Mouse (Mus musculus): Measurements from ENCODE around the gene Urod.

The Urod gene

DNA sequence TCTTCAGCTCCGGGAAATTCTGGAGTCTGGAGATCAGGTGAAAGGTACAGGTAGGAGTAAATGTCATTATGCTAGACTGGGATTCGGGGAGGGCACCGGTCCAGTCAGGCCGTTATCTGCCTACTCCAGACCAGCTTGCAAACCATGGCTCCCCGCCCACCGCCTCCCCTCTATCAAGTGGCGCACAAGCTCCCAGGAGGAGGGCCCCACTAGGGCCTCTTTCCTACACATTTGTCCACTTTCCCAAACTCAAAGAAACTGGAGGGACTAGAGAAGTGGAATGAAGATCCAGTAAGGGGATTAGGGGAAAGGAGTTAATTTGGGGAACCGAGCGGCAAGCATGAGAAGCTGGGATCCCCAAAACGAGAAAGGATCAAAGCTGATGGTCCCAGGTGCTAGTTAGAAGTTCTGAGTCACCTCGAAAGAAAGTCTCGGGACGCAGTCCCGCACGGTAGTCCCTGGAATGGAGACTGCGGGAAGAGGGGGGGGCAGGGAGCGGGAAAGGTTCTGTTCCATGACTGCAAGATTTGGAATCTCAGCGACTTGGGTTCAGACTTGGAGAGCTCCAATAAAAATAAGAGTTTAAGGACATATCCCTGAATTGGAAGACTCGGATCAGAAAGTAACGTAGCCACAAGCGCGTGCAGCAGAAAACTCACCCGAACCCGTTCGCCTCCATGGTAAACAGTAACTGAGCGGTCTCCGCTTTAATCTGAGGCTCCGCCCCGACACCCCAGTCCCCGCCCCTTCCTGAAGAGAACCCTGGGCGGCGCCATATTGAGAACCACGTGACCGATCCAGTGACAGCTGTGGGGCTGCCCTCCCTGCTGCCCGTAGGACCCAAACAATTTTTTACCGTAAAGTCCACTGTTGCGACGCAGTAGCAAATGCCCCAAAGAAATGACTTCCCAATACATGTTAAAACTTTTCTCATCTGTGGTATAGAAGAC lies at the start of gene Urod:
Gene Urod (minus strand): TSS at position 742 of the 950 bp plus-strand sequence.
- no peak for DNase-seq (ENCODE audit: extremely low read depth, low read depth, low spot score)

DNA sequence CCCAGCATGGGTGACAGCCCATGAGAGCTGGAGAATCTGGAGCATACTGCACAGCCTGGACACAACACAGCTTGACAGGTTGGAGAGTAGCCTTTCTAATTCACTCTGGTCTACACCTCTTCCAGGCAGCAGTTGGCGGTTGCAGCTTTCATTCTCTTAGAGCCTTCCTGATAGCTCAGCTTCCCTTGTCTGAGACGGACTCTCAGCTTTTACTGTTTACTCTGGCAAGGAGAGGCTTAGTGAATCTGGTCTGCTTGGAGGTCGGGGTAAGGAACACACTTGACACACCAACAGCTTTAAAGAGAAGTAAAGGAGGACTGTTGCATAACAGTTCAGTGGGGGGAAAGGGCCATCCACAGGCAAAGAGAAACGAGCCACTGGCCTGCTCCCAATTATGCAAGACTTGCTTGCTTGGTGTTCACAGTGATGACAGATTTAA lies 47.1 kb upstream of the Urod start:
- DNase-seq (ENCODE audit: extremely low read depth, low read depth, low spot score), result peak; percentile 43

DNA sequence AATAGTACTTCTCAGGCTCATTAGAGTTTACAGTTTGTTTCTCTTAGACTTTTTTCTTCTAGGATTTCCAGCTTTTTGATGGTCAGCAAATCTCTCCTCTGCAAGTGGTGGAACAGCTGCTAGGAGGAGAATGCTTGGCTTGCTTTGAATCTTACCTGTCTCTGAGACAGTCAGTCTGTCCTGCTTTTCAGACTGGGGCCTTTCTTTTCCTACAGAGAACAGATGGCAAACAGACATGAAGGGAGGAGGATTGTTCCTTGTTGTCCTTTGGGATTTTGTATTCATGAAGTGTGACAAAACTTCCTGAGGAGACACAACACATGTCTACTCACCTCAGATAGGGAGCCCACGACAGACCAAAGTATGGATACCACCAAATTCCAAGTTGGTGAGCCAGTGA lies 46.6 kb upstream of the Urod start:
- DNase-seq (ENCODE audit: extremely low read depth, low read depth, low spot score), result no peak

DNA sequence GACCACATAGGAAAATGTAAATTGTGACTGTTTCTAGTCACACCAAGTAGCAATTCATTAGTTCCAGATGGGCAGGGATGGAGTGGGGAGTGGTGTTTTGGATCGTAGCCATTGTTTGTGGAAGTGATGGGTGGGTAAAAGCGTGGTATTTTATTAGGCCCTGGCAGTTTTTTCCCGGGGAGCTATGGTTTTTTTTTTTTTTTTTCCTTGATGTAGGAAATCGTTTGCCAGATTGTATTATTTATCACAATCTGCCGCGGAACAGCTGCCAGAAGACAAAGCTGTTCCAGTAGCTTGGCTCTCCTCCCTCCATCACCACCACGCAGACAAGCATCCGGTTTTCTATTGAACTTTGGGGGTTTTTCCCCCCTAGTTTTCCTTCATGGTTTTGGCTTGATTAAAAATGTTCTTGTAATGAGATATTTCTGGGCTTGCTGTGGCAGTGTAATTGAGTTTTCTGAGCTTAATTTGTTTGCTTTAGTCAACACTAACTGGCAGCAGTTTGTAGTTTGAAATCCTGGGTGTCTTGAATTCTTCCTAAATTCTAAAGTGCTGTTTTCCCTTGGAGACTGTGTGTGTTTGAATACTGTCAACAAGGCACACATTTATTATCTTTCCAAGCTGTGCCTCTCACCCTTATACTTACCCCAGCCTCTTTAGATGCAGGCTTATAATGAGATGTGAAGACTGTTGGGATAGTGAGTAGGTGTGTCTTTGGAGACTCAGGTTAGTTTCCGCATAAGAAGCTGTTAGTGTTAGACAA lies 45.9 kb upstream of the Urod start:
- no peak for DNase-seq (ENCODE audit: extremely low read depth, low read depth, low spot score)

DNA sequence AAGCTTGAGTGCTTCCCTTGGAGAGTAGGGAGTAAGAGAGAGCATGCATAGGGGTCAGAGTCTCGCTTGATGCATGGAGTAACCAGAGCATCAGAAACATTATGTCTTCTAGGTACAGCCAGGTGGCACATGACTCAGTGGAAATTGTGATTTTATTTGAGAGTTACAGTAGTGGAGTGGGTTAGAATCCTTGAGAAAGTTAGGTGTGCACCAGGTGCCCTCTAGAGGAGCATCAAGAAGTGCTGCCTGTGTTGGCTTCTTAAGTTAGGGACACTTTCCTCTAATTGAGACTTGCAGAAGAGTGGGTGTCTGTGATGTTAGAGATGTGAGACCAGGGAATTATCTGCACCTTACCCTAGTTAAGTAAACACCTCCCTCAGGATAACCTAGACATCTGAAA lies 36.9 kb upstream of the Urod start:
- DNase-seq (ENCODE audit: extremely low read depth, low read depth, low spot score), result no peak

DNA sequence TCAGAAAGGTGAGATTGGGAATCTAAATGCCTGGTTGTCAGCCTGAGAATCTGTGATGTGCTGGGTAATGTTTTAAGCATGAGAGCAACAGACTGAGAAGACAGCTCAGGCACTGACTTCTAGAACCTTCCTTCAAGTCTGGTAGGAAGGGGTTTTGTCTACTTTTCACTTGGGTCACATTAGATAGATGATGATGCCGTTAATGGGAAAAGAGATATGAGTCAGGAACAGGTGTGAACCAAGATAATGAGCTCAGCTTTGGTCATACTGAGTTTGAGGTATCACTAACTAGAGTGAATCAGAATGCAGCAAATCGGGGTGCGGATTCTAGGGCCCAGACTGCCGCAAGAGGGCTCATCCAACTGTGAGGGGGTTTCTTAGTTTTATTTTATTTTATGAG lies 29.3 kb upstream of the Urod start:
- DNase-seq (ENCODE audit: extremely low read depth, low read depth, low spot score), result no peak

DNA sequence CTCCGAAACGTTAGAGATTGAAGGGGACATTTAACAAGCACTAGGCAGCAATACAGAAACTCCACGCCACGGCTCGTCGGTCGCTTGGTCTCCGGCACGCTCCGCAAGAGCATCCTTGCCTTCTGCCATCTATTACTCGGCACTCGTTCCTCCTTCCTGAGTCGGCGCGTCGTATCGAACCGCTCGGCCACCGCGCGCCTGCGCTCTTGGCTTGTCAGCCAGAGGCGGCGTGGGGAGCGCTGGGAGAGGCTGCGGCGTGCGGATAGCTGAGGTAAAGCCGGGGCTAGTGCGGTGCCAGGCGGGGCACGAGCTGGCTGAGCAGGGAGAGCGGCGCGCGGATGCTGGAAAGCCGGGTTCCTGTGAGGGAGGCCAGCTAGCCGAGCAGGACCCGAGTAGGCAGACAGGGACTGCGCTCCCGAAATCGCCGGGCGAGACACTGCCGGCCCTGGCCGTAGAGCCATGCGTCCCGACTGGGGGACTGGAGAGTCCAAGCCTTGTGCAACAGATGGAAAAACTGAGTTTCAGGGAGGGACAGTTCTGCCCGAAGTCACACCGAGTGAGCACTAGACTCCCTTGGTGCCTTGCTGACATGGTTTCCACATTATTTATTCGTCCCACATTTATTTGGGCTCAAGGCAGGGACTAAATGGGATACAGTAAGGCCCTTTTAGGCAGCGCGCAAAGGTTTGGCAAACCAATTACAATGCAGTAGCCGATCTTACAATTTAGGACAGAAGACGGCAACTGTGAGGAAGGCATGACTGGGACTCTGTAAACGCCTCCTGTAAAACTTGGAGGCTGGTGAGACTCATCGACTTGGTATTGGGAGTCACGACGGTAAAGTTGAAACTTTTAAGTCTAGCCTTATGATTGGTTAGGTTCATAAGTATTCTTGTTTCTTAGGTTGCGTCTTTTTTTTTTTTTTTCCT lies 25.3 kb upstream of the Urod start, which contains the start of gene Eif2b3:
Gene Eif2b3 (plus strand): TSS at position 197 of the 929 bp plus-strand sequence.
- DNase-seq (ENCODE audit: extremely low read depth, low read depth, low spot score), result no peak

DNA sequence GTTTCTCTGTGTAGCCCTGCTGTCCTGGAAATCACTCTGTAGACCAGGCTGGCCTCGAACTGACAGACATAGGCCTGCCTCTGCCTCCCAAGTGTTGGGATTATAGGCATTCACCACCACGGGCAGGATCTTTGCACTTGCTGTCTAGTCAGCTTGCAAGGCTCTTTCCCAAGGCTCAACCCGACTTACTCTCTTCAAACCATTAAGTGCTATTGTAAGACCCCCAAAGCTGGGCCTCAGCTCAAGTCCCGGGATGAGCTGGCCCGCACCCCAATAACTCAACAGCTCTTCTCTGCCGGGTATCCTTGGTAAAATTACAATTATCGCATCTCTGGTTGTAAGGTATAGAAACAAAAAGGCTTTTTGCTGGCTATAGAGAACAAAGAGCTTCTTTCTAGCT lies 24.1 kb upstream of the Urod start:
- no peak for DNase-seq (ENCODE audit: extremely low read depth, low read depth, low spot score)

DNA sequence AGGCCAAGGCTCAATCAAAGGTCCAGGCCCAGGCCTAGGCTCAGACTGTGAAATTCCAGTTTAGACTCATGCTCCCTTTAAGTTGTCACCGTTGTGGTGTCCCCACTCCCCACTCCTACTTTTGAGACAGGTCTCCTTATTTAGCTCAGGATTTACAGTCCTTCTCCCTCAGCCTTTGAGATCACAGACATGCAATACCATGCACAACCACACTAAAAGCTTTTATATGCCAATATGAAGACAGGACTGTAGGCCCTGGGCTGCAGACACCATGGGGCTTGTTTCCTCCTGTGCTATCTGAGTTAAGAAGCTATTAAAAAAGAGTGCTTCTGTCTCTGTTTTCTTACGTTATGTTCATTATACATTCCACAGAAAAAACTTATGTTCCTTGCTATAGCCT lies 23.5 kb upstream of the Urod start:
- no peak for DNase-seq (ENCODE audit: extremely low read depth, low read depth, low spot score)

DNA sequence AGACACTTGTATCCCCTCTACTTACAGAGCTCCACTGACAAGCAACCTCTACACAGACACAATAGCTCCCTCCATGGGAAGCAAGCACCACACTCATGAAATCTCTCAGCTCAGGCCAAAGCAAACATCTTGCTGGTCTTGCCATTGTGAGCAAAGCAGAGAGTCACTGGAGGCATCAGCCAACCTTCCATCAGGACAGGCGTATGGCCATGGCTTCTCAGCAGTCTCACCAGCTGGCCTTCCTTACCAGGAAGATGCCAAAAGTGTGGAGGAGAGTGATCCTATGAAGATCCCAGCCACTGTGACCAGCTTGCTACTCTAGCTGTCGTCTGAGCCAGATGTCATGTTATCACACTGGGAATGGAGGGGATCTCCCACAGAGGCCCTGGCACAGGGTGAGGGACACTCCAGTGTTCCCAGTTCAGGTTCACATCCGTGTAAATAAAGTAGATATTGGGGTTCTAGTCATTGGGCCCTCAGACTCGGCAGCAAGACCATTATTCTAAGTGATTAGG lies 20.7 kb upstream of the Urod start:
- DNase-seq (ENCODE audit: extremely low read depth, low read depth, low spot score), result no peak

DNA sequence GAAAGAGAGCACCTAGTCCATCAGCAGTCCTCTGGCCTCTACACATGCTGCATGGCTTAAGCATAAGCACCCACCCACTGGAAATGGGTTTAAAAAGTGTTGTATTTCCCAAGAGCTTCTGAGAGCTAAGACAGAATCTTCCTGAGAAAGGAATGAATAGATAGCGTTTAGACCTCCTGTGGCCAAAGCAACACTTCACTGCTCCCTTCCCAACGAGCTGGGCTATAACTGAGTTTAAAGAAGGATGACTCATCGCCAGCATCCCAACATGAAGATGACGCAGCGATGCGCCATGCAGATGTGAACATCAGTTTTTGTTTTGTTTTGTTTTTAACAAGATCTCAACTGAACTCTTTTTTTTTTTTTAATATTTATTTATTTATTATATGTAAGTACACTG lies 19.4 kb upstream of the Urod start:
- DNase-seq (ENCODE audit: extremely low read depth, low read depth, low spot score), result no peak

DNA sequence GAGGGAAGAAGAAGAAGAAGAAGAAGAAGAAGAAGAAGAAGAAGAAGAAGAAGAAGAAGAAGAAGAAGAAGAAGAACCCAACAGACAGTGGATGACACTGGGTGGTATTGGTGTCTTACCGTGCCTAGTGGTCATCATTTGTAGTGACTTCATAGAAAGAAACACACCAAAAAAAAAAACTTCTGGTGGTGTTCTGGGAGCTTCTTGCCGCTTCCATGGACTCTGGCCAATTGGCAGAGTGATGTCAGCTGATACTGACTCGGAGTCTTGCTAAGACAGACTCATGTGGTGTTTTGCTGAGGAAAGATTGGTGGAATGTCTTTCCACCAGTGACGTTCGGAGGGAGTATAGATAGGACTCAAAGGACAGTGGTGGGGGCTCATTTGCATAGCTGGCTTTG lies 16.0 kb upstream of the Urod start:
- DNase-seq (ENCODE audit: extremely low read depth, low read depth, low spot score), result no peak

DNA sequence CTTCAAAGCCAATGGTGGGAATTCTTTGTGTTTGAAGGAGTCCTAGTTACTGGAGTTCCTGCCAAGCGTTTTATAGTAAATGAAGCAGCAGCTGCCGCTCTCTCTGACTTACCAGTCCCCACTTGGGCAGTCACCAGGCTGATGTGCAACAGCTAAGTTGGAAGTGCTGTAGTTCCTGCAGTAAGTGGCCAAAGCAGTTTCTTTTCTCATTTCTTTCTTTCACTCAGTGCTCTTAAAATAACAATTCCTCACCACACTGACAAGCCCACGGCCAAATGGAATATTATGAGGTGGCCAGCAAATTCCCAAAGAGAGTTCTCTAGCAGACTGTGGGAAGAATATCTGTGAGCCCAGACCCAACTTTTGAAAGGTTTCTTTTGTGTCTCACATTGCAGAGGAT lies 12.8 kb upstream of the Urod start:
- no peak for DNase-seq (ENCODE audit: extremely low read depth, low read depth, low spot score)

DNA sequence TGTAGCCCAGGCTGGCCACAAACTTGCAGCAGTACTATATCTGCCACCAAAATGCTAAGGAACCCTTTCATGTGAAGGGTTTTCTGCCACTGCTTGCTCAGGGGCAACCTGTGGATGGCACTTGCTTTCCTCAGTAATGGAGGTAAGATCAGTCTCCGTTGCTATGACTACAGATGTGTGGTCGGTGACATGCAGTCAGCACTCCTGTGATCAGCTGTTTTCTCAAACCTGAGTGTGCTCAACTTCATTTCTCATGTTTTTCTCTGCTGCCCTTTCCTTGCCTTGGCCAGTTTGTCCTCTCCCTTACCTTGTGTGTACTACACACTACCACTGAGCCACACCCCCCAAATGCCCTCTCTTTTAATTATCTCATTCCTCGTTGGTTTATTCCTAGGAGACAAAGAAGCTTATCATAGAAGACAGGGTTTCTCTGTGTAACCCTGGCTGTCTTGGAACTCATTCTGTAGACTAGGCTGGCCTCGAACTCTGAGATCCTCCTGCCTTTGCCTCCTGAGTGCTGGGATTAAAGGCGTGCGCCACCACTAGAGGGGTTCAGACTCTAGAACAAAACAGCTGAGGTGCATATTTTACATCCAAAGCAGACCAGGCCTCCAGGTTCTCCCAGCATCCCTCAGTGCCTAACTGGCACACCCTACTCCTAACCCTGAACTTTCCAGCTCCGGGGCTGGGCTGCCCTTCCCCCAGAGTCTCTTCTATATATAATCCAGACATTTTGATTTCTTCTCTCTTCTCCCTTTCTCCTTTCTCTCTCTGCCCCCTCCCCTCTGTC lies 11.6 kb upstream of the Urod start:
- no peak for DNase-seq (ENCODE audit: extremely low read depth, low read depth, low spot score)

DNA sequence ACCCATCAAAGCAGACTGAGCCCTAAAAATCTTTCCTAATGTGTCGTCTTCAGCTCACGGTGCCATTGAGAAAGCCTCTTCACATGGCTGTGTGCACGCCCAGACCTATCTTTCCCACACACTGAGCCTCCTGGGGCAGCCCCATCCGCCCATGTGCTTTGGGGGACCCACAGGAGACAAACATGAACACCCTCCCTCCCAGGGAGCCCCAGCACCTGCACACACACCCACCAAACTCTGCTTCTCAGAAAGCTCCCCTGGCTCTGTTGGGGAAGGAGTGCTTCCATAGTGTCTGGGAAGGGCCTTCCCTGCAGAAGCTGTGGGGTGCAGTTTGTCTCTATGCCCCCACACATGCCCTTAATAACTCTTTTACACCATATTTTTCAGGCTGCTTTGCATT lies 10.4 kb upstream of the Urod start:
- no peak for DNase-seq (ENCODE audit: extremely low read depth, low read depth, low spot score)

DNA sequence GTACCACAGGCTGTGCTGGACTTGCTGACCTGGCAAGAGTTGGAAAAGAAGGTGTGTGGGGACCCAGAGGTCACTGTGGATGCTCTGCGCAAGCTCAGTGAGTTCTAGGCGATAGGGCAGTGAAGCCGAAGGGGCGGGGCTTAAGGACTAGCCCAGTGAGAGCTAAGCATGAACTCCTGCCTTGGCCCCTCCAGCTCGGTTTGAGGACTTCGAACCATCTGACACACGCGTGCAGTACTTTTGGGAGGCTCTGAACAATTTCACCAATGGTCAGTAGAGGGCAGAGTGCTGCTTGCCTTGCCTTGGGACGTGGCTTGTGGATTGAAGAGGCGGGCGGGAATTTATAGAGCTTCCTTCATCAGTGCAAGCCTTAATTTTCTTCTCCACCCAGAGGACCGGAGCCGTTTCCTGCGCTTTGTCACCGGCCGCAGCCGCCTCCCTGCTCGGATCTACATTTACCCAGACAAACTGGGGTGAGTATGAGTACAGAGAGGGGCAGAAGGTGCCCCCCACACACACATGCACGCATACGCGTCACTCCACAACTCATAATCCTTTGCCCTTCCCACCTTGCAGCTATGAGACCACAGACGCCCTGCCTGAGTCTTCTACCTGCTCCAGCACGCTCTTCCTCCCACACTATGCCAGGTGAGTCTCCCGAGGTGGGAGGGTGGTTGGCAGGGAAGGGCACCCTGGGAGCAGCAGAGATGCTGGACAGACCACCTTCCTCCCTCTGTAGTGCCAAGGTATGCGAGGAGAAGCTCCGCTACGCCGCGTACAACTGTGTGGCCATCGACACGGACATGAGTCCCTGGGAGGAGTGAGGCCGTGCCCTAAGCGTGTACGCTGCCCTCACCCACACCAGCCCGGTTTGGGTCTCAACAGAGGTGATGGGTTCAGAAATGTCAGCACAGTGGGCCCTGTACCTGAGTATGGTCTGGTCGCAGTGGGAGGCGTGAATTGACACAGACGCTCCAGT lies 8.6 kb upstream of the Urod start:
- no peak for DNase-seq (ENCODE audit: extremely low read depth, low read depth, low spot score)

DNA sequence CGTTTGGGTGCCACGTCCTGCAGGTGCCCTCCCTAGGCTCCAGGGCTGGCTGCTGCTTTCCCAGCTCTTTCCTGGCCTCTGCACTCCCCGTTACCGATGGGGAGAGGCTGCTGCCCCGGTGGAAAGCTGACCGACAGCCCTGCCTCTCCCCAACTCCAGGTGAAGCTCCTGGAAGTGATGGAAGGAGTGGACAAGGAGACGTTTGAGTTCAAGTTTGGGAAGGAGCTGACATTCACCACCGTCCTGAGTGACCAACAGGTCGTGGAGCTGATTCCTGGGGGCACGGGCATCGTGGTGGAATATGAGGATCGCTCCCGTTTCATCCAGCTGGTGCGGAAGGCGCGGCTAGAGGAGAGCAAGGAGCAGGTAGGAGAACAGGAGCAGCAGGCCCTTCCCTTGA lies 7.7 kb upstream of the Urod start:
- no peak for DNase-seq (ENCODE audit: extremely low read depth, low read depth, low spot score)

DNA sequence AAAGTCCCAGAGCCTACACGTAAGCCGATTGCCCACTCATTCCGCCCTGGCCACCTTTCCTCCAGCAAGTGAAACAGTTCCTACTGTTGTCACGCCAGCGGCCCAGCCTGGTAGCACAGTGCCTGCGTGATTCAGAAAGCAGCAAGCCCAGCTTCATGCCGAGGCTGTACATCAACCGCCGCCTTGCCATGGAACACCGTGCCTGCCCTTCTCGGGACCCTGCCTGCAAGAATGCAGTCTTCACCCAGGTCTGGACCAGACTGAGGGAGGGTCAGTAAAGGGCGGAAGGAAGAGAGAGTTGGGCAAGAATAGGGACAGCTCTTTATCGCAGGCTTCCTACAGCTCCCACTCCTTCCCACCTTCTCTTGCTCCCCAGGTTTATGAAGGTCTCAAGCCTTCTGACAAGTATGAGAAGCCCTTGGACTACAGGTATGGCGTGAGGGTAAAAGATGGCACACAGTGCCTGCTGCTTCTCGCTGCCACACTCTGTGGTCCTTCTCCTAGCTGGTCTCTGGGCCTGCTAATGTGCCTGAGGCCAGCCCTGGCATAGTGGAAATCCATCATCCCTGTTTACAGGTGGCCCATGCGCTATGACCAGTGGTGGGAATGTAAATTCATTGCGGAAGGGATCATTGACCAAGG lies 5.4 kb upstream of the Urod start:
- DNase-seq (ENCODE audit: extremely low read depth, low read depth, low spot score), result no peak
